In genomic region chr3:79402056-79402455, GRCm38 (mm10) we compare ENCODE assay signal across 27 mouse cellular contexts.
DNase-seq lines count a peak whose midpoint lies in the region; ATAC-seq lines count a peak whose summit lies in the region.
"Had no signal": no experiment of that assay in that cellular context is flagged by ENCODE, and none has a peak within 500 bp of the region (broad histone marks: within the 10 kb centered on the region; RNA-seq: fewer than 3 reads in every experiment).

No protein-coding gene starts in this region.

- H3K36me3 ChIP-seq in kidney, embryonic 16.5 days (ENCODE audit: insufficient read depth, low read length) = no peaks in the 10 kb centered on the region
- H3K36me3 ChIP-seq in kidney, embryonic 15.5 days = no peaks in the 10 kb centered on the region
- H3K36me3 ChIP-seq: G1E; heart, embryonic 10.5 days; liver, embryonic 12.5 days had no signal

- no peak overlapping the region for H3K27ac ChIP-seq in kidney, embryonic 16.5 days (ENCODE audit: low read length)
- H3K27ac ChIP-seq in kidney, embryonic 15.5 days = no peak overlapping the region
- H3K27ac ChIP-seq: forebrain, embryonic 13.5 days; heart, embryonic 10.5 days; hindbrain, embryonic 14.5 days; liver, embryonic 12.5 days; macrophage; stomach, postnatal 0 days had no signal

- intact Hi-C loops in left cerebral cortex, postnatal 10 days (cut with DNase I) = no loop called here

- H3K9ac ChIP-seq in kidney, embryonic 16.5 days (replicated peaks; ENCODE audit: low read length) = no peak overlapping the region
- no peak overlapping the region for H3K9ac ChIP-seq in kidney, embryonic 15.5 days
- H3K9ac ChIP-seq: forebrain, embryonic 13.5 days; hindbrain, embryonic 14.5 days; liver, embryonic 12.5 days; liver, postnatal 0 days had no signal

- H3K4me3 ChIP-seq in kidney, embryonic 16.5 days (ENCODE audit: low read length) = no peak overlapping the region
- H3K4me3 ChIP-seq in kidney, embryonic 15.5 days (replicated peaks) = no peak overlapping the region
- H3K4me3 ChIP-seq: forebrain, embryonic 13.5 days; heart, embryonic 10.5 days; liver, embryonic 12.5 days had no signal

- H3K4me1 ChIP-seq in kidney, embryonic 16.5 days (ENCODE audit: insufficient read depth, low read length) = no peaks in the 10 kb centered on the region
- H3K4me1 ChIP-seq in kidney, embryonic 15.5 days = no peaks in the 10 kb centered on the region
- H3K4me1 ChIP-seq: forebrain, embryonic 13.5 days; heart, embryonic 10.5 days; liver, embryonic 12.5 days had no signal

- 89% methylated on average over 8 of the region's 8 CpGs for WGBS in kidney, embryonic 16.5 days
- 87% methylated on average over 8 of the region's 8 CpGs for WGBS in kidney, embryonic 15.5 days

- DNase-seq in frontal cortex, adult 2 months (ENCODE audit: extremely low spot score in 1 of 2, low spot score in 1 of 2) = peak; percentile 20 to 74
- DNase-seq in frontal cortex, postnatal 14 days (ENCODE audit: low spot score in 2 of 2) = no peak
- peak; percentile 66 to 73 for DNase-seq in left cerebral cortex, adult 18-20 months (ENCODE audit: low spot score in 2 of 2)
- DNase-seq in left cerebral cortex, postnatal 10 days (ENCODE audit: extremely low spot score in 1 of 2, low spot score in 2 of 2) = no peak
- peak; percentile 54 to 72 for DNase-seq in frontal cortex, postnatal 36 days (ENCODE audit: low spot score in 2 of 2)
- peak; percentile 14 for DNase-seq in right cerebral cortex, postnatal 14 days
- DNase-seq: adrenal gland, adult 8-10 months; cerebellum, adult 8-10 months; cerebellum, postnatal 25 days; gastrocnemius, postnatal 14 days; kidney, adult 11 months; kidney, postnatal 36 days; liver, postnatal 0 days; midbrain, embryonic 14.5 days; thymus, adult 2 months; thymus, postnatal 36 days had no signal

- H3K27me3 ChIP-seq in kidney, embryonic 16.5 days (ENCODE audit: insufficient read depth, low read length) = no peaks in the 10 kb centered on the region
- no peaks in the 10 kb centered on the region for H3K27me3 ChIP-seq in kidney, embryonic 15.5 days
- H3K27me3 ChIP-seq: forebrain, embryonic 13.5 days; liver, embryonic 12.5 days had no signal

- no peak for ATAC-seq in kidney, embryonic 16.5 days (ENCODE audit: low FRiP score, low TSS enrichment)
- ATAC-seq in kidney, embryonic 15.5 days (replicated peaks; ENCODE audit: low FRiP score) = no peak
- ATAC-seq: forebrain, embryonic 13.5 days; inflammation-experienced regulatory T-cells, adult 6 months; liver, embryonic 12.5 days; liver, postnatal 0 days; lung, postnatal 0 days had no signal

- no peak overlapping the region for H3K4me2 ChIP-seq in kidney, embryonic 16.5 days (replicated peaks; ENCODE audit: low read depth, low read length)
- no peak overlapping the region for H3K4me2 ChIP-seq in kidney, embryonic 15.5 days
- H3K4me2 ChIP-seq: forebrain, embryonic 13.5 days; hindbrain, embryonic 14.5 days; liver, embryonic 12.5 days had no signal

- no peaks in the 10 kb centered on the region for H3K9me3 ChIP-seq in kidney, embryonic 16.5 days (ENCODE audit: low read length)
- no peaks in the 10 kb centered on the region for H3K9me3 ChIP-seq in kidney, embryonic 15.5 days (replicated peaks)
- H3K9me3 ChIP-seq: forebrain, embryonic 13.5 days; G1E; heart, embryonic 10.5 days; liver, embryonic 12.5 days had no signal

Comparison
In these comparisons a context has a peak if more than half of its experiments do, and no peak if none do; other contexts are left out.
1. DNase-seq: peak in frontal cortex, adult 2 months (2 of 2), left cerebral cortex, adult 18-20 months (2 of 2), frontal cortex, postnatal 36 days (2 of 2) and right cerebral cortex, postnatal 14 days (single experiment); none in frontal cortex, postnatal 14 days (0 of 2) and left cerebral cortex, postnatal 10 days (0 of 2).